Comparison of ENCODE assay signal across 11 mouse cellular contexts in the genomic region with DNA sequence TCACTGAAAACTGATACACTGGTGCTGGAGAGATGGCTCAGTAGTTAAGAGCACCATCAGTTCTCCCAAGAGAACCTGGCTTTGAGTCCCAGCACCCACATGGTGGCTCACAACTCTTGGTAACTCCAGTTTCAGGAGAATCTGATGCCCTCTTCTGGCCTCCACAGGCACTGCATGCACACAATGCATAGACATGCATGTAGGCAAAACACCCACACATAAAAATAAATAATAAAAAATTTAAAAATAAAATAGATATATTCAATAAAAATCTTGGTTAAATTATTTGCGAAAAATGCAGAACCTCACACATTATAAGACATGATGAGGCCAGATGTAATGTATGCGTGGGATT.
DNase-seq lines count a peak whose midpoint lies in the region; ATAC-seq and TF ChIP-seq lines count a peak whose summit lies in the region.
"Had no signal": no experiment of that assay in that cellular context is flagged by ENCODE, and none has a peak within 500 bp of the region (broad histone marks: within the 10 kb centered on the region; RNA-seq: fewer than 3 reads in every experiment).

No protein-coding gene starts in this region.

- no peak for TF ChIP-seq EP300 in ES-Bruce4 (IDR thresholded peaks at IDR 0.05; ENCODE audit: insufficient read depth, low read depth, low read length)
- no peak for TF ChIP-seq EP300 in liver, postnatal 0 days (IDR thresholded peaks at IDR 0.05; ENCODE audit: low read depth)

- no peak for TF ChIP-seq POLR2A in kidney, adult 2 months (IDR thresholded peaks at IDR 0.05; ENCODE audit: low read depth, low read length)
- no peak for TF ChIP-seq POLR2A in ES-Bruce4 (IDR thresholded peaks at IDR 0.05; ENCODE audit: insufficient read depth, low read length)

- ATAC-seq in liver, postnatal 0 days = no peak
- no peak for ATAC-seq in frontal cortex, adult (ENCODE audit: low TSS enrichment)
- ATAC-seq: midbrain, embryonic 13.5 days had no signal

- H3K9me3 ChIP-seq in ES-Bruce4 (replicated peaks; ENCODE audit: control insufficient read depth, insufficient read depth, low read length, poor library complexity, severe bottlenecking) = peaks cover 4% of the 10 kb centered on the region; the same call in 1 of the 2 replicates
- no peaks in the 10 kb centered on the region for H3K9me3 ChIP-seq in liver, postnatal 0 days (ENCODE audit: low read length)

- no peak for DNase-seq in kidney, adult 2 months
- DNase-seq in kidney, adult 11 months = no peak
- peak; percentile 13 for DNase-seq in lung, postnatal 36 days
- no peak for DNase-seq in lung, postnatal 4 days
- DNase-seq in liver, postnatal 0 days = no peak
- DNase-seq: cerebellum, adult 11-12 months had no signal

- 0 out of 2 replicates have a peak, but pooled peaks have one; percentile 10 for TF ChIP-seq CTCF in kidney, adult 2 months (conservative IDR thresholded peaks at IDR 0.05; ENCODE audit: insufficient read depth, insufficient read length, low read depth, low read length)
- peak; percentile 35 for TF ChIP-seq CTCF in ES-Bruce4 (IDR thresholded peaks at IDR 0.05; ENCODE audit: low read depth, low read length)
- peak; percentile 50 for TF ChIP-seq CTCF in liver, postnatal 0 days (IDR thresholded peaks at IDR 0.05; ENCODE audit: low read depth)

- no peak overlapping the region for H3K4me2 ChIP-seq in liver, postnatal 0 days (ENCODE audit: low read depth, low read length)
- H3K4me2 ChIP-seq: midbrain, embryonic 13.5 days; neural tube, embryonic 13.5 days had no signal

- H3K27me3 ChIP-seq in kidney, adult 2 months (replicated peaks; ENCODE audit: control insufficient read depth, insufficient read depth, low read length) = no peaks in the 10 kb centered on the region
- H3K27me3 ChIP-seq in ES-Bruce4 (ENCODE audit: control insufficient read depth, insufficient read depth, low read length, poor library complexity, severe bottlenecking) = no peaks in the 10 kb centered on the region
- no peaks in the 10 kb centered on the region for H3K27me3 ChIP-seq in liver, postnatal 0 days (ENCODE audit: insufficient read depth, low read length)
- H3K27me3 ChIP-seq: midbrain, embryonic 13.5 days; neural tube, embryonic 13.5 days had no signal

- no peaks in the 10 kb centered on the region for H3K4me1 ChIP-seq in kidney, adult 2 months (ENCODE audit: control insufficient read depth, insufficient read depth, low read length)
- H3K4me1 ChIP-seq in ES-Bruce4 (ENCODE audit: control insufficient read depth, insufficient read depth, low read length) = no peaks in the 10 kb centered on the region
- H3K4me1 ChIP-seq in liver, postnatal 0 days (ENCODE audit: insufficient read depth) = no peaks in the 10 kb centered on the region
- H3K4me1 ChIP-seq: midbrain, embryonic 13.5 days; neural tube, embryonic 13.5 days had no signal

- H3K9ac ChIP-seq in ES-Bruce4 (ENCODE audit: low read depth, poor library complexity, severe bottlenecking) = no peak overlapping the region
- no peak overlapping the region for H3K9ac ChIP-seq in liver, postnatal 0 days (replicated peaks)
- H3K9ac ChIP-seq: midbrain, embryonic 13.5 days; neural tube, embryonic 13.5 days had no signal

- WGBS in kidney, adult 2 months = 95% methylated on average over 2 of the region's 2 CpGs
- WGBS in liver, postnatal 0 days (ENCODE audit: insufficient replicate concordance) = 81% methylated on average over 2 of the region's 2 CpGs

- no peak overlapping the region for H3K27ac ChIP-seq in kidney, adult 2 months (ENCODE audit: insufficient read depth, low read depth, low read length)
- no peak overlapping the region for H3K27ac ChIP-seq in ES-Bruce4 (ENCODE audit: insufficient read depth, low read length)
- no peak overlapping the region for H3K27ac ChIP-seq in liver, postnatal 0 days (ENCODE audit: low read depth)
- H3K27ac ChIP-seq: midbrain, embryonic 13.5 days; neural tube, embryonic 13.5 days had no signal

- H3K36me3 ChIP-seq in kidney, adult 2 months (ENCODE audit: control insufficient read depth, insufficient read depth, low read length) = no peaks in the 10 kb centered on the region
- H3K36me3 ChIP-seq in ES-Bruce4 (ENCODE audit: control insufficient read depth, insufficient read depth, low read length, poor library complexity, severe bottlenecking) = no peaks in the 10 kb centered on the region
- H3K36me3 ChIP-seq in liver, postnatal 0 days (replicated peaks; ENCODE audit: insufficient read depth, low read length) = no peaks in the 10 kb centered on the region
- H3K36me3 ChIP-seq: G1E; midbrain, embryonic 13.5 days; neural tube, embryonic 13.5 days had no signal

- no peak overlapping the region for H3K4me3 ChIP-seq in kidney, adult 2 months (ENCODE audit: insufficient read depth, low read depth, low read length)
- no peak overlapping the region for H3K4me3 ChIP-seq in ES-Bruce4 (ENCODE audit: low read depth, low read length)
- no peak overlapping the region for H3K4me3 ChIP-seq in liver, postnatal 0 days (ENCODE audit: low read depth, low read length)
- H3K4me3 ChIP-seq: midbrain, embryonic 13.5 days; neural tube, embryonic 13.5 days had no signal
